Mouse (Mus musculus) gastrocnemius, adult 18-20 months (tissue): ENCODE results near the gene Mdn1. TPM values are rescaled to one million over a fixed set of nuclear protein-coding genes. Genes with fewer than 3 reads are reported as not detected.

Source experiments
- DNase-seq: peaks from one replicate; pipeline ENCODE4 v3.0.0; 2021; ENCODE audit warnings: low spot score
- total RNA-seq, 2 experiments: library from RNA; stranded (reverse); gene quantifications; 2 replicates each; pipeline ENCODE4 v1.2.3; 2021

The Mdn1 gene
- total RNA-seq, 2 experiments from 2014 or later: 6.0 to 6.5 TPM

DNA sequence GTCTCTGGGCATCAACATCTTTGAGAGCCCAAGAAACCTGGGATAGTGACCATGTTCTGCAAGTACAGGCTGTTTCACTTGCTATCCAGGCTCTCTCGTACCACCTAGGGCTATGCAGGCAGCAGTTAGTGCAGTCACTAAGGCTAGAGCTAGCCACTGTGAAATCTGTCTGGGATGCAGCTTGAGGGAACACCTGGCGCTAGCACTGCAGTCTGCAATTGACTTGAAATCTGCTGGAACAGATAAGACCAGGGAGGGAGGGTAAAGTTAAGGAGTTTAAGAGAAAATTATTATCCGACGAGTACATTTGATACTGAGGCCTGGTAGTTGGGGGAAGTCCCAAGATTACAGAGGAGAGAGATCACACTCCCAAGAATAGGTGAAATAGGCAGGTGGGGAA is 123.1 kb downstream of the Mdn1 start:
- no peak for DNase-seq

DNA sequence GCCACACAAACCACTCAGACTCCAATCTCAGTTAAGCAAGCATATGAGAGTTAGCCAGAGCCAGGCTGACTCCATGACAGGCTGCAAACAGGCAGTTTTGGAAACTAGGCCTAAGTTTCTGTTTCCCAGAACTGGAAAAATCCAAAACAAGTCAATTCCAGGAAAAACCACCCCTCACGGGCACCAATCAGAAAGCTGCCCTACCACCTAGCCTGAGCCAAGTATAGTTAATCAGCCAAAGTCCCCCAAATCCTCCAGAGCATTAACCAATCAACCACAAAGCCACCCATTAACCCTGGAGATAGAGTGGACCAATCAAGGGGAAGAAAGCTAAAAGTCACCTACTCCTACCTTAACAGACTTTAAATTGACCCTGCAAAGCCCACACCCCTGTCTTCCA is 130.2 kb downstream of the Mdn1 start:
- DNase-seq: no peak

DNA sequence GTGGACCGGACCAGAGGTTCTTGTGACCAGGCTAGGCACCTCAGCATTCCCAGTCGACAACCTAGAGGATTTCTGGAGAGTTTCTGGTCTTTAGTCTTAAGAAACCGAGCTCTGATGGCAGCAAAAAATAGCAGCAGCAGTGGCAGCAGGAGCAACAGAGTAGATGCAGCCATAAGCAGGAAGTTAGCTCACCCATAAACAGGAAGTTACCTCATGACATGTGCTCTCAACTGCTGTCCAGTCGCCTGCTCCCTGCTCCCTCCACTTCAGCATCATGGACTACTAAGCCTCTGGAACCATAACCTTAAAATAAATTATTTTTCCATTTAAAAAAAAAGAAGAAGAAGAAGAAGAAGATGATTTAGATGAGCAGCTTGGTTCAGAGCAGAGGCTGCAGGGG is 132.1 kb downstream of the Mdn1 start:
- DNase-seq: no peak

DNA sequence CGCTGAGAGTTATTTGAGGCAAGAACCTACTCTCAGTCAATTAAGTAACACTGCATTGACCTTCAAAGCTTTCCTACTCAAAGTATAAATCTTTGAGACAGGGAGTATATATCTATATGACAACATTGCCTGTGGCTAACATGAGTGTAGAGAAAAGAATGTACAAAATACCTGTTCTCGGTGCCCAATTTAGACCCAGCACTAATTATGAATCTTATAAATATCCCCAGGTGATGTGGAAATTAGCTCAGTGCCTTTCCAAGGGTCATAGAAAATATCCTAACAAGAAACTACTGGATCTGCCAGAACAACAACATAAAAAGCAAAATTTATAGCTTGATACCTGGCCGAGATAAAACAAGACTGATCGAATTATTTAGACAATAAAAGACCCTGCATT is 142.1 kb downstream of the Mdn1 start:
- no peak for DNase-seq

DNA sequence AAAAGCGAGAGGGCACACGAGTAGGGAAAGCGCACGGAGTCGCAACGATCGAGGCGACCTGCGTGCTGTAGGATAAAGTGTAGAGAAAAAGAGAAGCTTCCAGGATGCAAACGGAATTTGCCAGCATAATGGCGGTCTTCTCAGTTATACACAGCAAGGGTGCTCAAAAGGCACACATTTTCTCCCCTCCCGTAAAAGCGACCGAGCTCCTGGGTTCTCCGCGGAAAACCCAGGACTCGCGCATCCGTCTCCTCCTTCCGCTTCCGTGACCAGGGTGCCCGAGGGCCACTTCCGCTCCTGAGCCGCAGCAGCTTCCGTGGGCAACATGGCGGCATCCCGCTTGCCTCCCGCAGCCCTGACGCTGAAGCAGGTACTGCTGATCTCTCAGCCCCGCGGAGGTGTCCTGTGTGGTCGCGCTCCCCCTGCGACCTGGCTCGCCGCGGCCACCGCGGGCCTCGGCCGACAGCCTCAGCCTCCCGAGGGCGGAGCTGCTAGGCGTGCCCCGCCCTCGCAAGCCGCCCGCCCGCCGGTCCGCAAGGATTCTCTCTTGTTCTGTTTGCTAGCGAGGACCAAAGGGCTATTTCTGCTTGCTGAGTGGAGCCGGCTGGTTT is 143.2 kb downstream of the Mdn1 start, which contains the start of gene Lyrm2:
Gene Lyrm2, plus strand, starts transcription at position 288 of the 611 bp plus-strand sequence.
- peak; percentile 64 for DNase-seq

DNA sequence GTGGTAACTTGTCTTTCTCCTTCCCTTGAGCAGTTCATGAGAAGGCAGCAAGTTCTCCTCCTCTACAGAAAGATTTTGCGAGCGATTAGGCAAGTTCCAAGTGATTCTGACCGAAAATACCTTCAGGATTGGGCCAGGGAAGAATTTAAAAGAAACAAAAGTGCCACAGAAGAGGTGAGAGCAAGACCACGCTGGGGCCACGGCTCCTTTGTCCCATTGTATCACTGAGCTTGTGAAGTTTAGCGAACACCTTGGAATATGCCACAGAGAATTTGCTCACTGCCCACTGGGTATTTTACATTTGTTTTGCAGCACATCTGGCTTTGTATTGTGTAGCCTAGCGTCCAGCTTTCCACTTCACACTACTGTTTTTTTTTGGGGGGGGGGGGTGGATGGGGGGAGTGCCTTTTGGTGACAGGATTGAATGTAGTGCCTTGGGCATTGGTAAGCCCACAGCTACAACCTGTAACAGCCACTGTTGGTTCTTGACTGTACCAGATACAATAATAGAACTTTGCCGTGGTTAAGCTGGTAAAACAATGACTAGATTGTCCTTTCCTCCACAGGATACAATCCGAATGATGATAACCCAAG is 143.8 kb downstream of the Mdn1 start:
- DNase-seq: no peak

DNA sequence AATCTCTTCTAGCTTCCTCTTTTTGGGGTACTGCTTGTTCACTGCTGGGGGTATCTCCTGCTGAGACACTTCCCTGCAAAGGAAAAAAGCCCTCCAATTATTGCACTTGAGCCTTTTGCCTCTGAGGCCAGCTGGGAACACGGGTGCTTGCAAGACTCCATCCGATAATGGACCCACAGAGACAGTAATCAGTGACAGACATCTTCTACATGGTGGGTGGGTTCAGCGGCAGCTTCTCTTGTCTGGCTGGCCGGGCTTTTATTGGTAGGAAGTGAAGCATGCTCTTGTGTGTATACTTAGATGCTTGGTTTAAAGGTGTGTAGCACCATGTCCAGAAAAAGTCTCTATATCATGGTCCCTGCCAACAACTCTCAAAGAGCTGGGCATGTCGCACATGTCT is 160.6 kb downstream of the Mdn1 start:
- DNase-seq: no peak

DNA sequence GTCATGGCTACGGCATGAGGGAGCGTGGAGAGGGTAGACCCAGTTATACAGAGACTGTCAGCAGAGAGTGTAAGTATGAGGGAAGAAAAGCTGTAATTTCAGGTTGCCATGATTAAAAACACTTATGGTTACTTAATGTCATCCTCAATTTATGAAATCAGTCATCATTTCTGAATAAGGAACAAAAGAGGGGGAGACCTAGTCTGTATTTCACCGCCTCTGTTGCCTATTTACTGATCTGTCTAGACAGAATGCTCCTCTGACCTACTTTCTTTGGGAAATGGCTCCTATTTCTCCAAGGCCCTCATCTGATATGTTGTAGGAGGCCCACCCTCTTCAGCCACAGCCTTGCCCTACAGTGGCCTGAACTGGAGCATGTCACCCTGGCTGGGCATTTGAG is 163.8 kb downstream of the Mdn1 start:
- DNase-seq: no peak

DNA sequence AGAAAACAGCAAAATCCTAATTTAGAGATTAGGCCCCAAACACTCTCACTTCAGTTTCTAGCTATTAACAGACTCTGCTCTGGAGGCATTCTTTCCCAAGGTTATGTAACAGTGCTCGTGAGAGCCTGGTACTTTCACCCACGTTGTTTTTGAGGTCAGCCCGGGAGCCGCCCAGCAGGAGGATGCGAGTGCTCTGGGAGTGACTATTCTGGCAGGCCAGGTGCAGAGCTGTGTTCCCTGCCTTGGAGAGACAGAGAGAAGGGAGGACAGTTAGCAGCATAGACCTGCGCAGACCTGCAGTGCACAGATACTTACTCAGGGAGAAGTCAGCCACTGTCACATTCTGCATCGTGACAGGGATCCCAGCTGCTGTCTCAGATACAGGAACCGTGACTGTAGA is 167.3 kb downstream of the Mdn1 start:
- no peak for DNase-seq

Other genes with a start within 250 kb of the Mdn1 start
- gene Gja10, start 54.4 kb upstream of the Mdn1 start, total RNA-seq: not detected
- gene Casp8ap2, start 41.7 kb upstream of the Mdn1 start, total RNA-seq: 1 to 10 TPM; 4.2 to 4.7 TPM
- gene Lyrm2, start 143.1 kb downstream of the Mdn1 start, total RNA-seq: 10 to 100 TPM; 23.0 to 24.9 TPM